Mouse (Mus musculus) kidney, adult 10 weeks (tissue): ENCODE data around the gene Tmem37. TPM values are rescaled to one million over a fixed set of nuclear protein-coding genes. Genes with fewer than 3 reads are reported as not detected.

Source experiments
- polyA plus RNA-seq: library from polyadenylated mRNA; stranded (reverse); fragments of 350-450 nt; fragmentation: Illumina TruSeq; extraction: RNeasy Lipid Tissue Mini Kit (QIAGEN cat#74804); gene quantifications from one replicate; pipeline ENCODE4 v1.2.3, GENCODE M21; 2014; ENCODE audit warnings: low read depth, low replicate concordance

Tmem37 gene
- 4.4 TPM for polyA plus RNA-seq

GRCm38 (mm10) chr1:120073519-120074306, at the start of gene Tmem37:
TSS of gene Tmem37 (minus strand) at chr1:120074074.

DNA sequence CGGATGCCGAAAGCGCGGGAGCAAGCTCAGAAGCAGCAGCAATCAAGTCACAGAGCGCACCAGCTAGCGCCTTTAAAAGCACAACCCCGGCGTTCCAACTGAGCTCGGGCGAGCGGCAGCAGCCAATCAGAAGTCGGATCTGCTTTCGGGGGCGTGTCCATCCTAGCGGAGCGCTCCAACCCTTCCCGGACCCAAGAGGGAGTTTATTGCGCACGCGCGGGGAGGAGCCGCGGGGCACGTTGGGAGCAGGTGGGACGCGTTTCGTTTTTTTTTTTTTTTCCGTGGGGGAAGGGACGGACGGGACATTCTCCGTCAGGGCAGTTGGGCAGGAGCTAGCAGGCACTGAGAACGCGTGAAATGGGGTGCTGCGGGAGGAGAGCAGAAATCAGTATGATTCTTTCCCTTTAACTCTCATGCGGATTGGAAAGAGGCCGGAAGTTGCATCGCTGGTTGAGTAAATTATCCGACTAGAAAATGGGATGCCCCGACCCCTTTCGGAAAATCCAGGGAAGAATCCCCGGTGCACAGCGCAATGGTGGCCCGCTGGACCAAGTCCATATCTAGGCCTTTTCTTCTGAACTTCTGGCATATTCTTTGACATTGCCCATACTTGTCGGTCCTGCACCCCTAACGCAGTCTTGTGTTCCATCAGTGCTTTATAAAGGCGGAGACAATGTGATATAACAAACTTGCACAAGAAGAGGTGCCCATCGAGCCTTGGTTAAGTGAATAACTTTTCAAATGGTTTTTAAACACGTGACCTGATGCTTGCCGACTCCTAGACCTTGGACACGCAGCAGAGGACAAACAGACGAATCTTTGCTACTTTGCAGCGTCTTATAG, 47.3 kb upstream of the Tmem37 start, which contains the start of the genes Dbi and 3110009E18Rik:
TSS of gene Dbi (minus strand) at position 110 of the 843 bp plus-strand sequence.
TSS of gene 3110009E18Rik (plus strand) at position 219 of the 843 bp plus-strand sequence.

Other genes starting within 250 kb of the Tmem37 start
- 39.3 TPM for gene Ptpn4, start 236.5 kb downstream of the Tmem37 start, polyA plus RNA-seq
- gene Tmem177, start 160.9 kb downstream of the Tmem37 start, polyA plus RNA-seq, result 7.3 TPM
- gene Cfap221, start 76.8 kb downstream of the Tmem37 start, polyA plus RNA-seq, result not detected
- not detected for gene Sctr, start 67.2 kb downstream of the Tmem37 start, polyA plus RNA-seq
- 1,139 TPM for gene Dbi, start 47.0 kb upstream of the Tmem37 start, polyA plus RNA-seq
- 10.7 TPM for gene 3110009E18Rik, start 47.1 kb upstream of the Tmem37 start, polyA plus RNA-seq
- 7.8 TPM for gene Steap3, start 198.6 kb upstream of the Tmem37 start, polyA plus RNA-seq